Mouse (Mus musculus): ENCODE measurements around the gene Zfyve21. TPM values are rescaled to one million over a fixed set of nuclear protein-coding genes. Genes with fewer than 3 reads are reported as not detected.
A peak's percentile ranks its signal among the peaks of the same experiment; 100 is the strongest.

Zfyve21 gene
- polyA plus RNA-seq, 1 experiment = 31.6 TPM

DNA sequence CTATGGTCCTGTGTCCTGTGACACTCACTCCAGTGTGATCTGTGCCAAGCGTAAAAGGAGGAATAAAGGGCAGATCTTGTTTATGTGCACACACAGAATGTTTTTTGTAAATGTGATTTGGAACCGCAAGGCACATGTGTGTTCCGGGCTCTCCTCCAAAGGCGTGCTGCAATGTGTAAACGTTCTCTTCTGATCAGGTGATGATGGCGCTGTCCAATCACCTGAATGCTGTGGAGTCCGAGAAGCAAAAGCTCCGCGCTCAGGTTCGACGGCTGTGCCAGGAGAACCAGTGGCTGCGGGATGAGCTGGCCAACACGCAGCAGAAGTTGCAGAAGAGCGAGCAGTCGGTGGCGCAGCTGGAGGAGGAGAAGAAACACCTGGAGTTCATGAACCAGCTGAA lies 39.8 kb upstream of the Zfyve21 start:
- Histone ChIP-seq H3K27ac (ENCODE audit: insufficient read depth, low read length) (no peak overlapping the region), H3K4me1 (ENCODE audit: control insufficient read depth, insufficient read depth, low read length) (peaks cover 13% of the 10 kb centered on the region), H3K4me3 (replicated peaks; ENCODE audit: insufficient read depth, low read depth, low read length) (no peak overlapping the region), H3K27me3 (ENCODE audit: control insufficient read depth, insufficient read depth, low read length) (no peaks in the 10 kb centered on the region)
- WGBS = 86% methylated on average over 16 of the region's 16 CpGs
- TF ChIP-seq POLR2A (IDR thresholded peaks at IDR 0.05; ENCODE audit: borderline replicate concordance, insufficient read depth, low read length) (no peak), CTCF (IDR thresholded peaks at IDR 0.05; ENCODE audit: borderline replicate concordance, insufficient read depth, low read depth, low read length) (no peak)
- DNase-seq = no peak

- no peak for TF ChIP-seq CTCF (IDR thresholded peaks at IDR 0.05; ENCODE audit: borderline replicate concordance, insufficient read depth, low read depth, low read length)
- TF ChIP-seq POLR2A (IDR thresholded peaks at IDR 0.05; ENCODE audit: borderline replicate concordance, insufficient read depth, low read length) = no peak
- no peak overlapping the region for H3K27ac ChIP-seq (ENCODE audit: insufficient read depth, low read length)
- 59% methylated on average over 15 of the region's 15 CpGs for WGBS
These were observed 39.1 kb upstream of the Zfyve21 start for GRCm38 (mm10) chr12:111774845-111775244.

GRCm38 (mm10) chr12:111777919-111778318 lies 36.1 kb upstream of the Zfyve21 start:
- H3K27ac ChIP-seq (ENCODE audit: insufficient read depth, low read length) = no peak overlapping the region
- H3K4me1 ChIP-seq (ENCODE audit: control insufficient read depth, insufficient read depth, low read length) = no peaks in the 10 kb centered on the region
- no peak overlapping the region for H3K4me3 ChIP-seq (replicated peaks; ENCODE audit: insufficient read depth, low read depth, low read length)
- no peak for TF ChIP-seq POLR2A (IDR thresholded peaks at IDR 0.05; ENCODE audit: borderline replicate concordance, insufficient read depth, low read length)
- no peak for TF ChIP-seq CTCF (IDR thresholded peaks at IDR 0.05; ENCODE audit: borderline replicate concordance, insufficient read depth, low read depth, low read length)
- WGBS = 92% methylated on average over 13 of the region's 13 CpGs
- DNase-seq = no peak
- no peaks in the 10 kb centered on the region for H3K27me3 ChIP-seq (ENCODE audit: control insufficient read depth, insufficient read depth, low read length)

More at GRCm38 (mm10) chr12:111774845-111775244, 39.1 kb upstream of the Zfyve21 start:
- Histone ChIP-seq H3K27me3 (ENCODE audit: control insufficient read depth, insufficient read depth, low read length) (no peaks in the 10 kb centered on the region), H3K4me1 (ENCODE audit: control insufficient read depth, insufficient read depth, low read length) (peaks cover 8% of the 10 kb centered on the region), H3K4me3 (replicated peaks; ENCODE audit: insufficient read depth, low read depth, low read length) (no peak overlapping the region)
- no peak for DNase-seq

- DNase-seq = no peak
- Histone ChIP-seq H3K27ac (ENCODE audit: insufficient read depth, low read length) (no peak overlapping the region), H3K4me1 (ENCODE audit: control insufficient read depth, insufficient read depth, low read length) (no peaks in the 10 kb centered on the region), H3K27me3 (ENCODE audit: control insufficient read depth, insufficient read depth, low read length) (no peaks in the 10 kb centered on the region), H3K4me3 (replicated peaks; ENCODE audit: insufficient read depth, low read depth, low read length) (no peak overlapping the region)
- TF ChIP-seq POLR2A (IDR thresholded peaks at IDR 0.05; ENCODE audit: borderline replicate concordance, insufficient read depth, low read length) (no peak), CTCF (IDR thresholded peaks at IDR 0.05; ENCODE audit: borderline replicate concordance, insufficient read depth, low read depth, low read length) (0 out of 2 replicates have a peak, but pooled peaks have one; percentile 9)
- WGBS = 88% methylated on average over 1 of the region's 1 CpGs
These were observed 34.4 kb upstream of the Zfyve21 start for GRCm38 (mm10) chr12:111779544-111779943.

GRCm38 (mm10) chr12:111785174-111785573 lies 28.8 kb upstream of the Zfyve21 start:
- TF ChIP-seq CTCF (IDR thresholded peaks at IDR 0.05; ENCODE audit: borderline replicate concordance, insufficient read depth, low read depth, low read length) (no peak), POLR2A (IDR thresholded peaks at IDR 0.05; ENCODE audit: borderline replicate concordance, insufficient read depth, low read length) (no peak)
- 77% methylated on average over 15 of the region's 15 CpGs for WGBS
- no peak for DNase-seq
- Histone ChIP-seq H3K4me1 (ENCODE audit: control insufficient read depth, insufficient read depth, low read length) (no peaks in the 10 kb centered on the region), H3K27me3 (ENCODE audit: control insufficient read depth, insufficient read depth, low read length) (no peaks in the 10 kb centered on the region), H3K4me3 (replicated peaks; ENCODE audit: insufficient read depth, low read depth, low read length) (no peak overlapping the region), H3K27ac (ENCODE audit: insufficient read depth, low read length) (no peak overlapping the region)

DNA sequence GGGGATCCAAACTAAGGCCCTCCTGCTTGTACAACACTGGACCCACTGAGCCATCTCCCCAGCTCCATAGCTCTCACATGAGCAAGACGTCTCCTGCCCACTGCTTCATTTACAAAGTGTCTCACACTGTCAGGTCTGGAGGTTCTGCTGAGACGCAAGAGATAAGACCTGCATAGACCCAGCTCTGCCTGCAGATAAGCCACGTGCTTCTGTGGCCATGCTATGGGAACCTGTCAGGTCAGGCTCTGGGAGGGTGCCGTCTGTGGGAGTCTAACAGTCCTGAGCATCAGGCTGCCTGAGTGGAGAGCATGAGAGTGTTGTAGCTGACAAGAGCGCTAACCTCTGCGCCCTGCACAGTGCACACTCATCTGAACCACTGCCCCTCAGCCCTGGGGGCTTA lies 27.0 kb upstream of the Zfyve21 start:
- no peak for TF ChIP-seq CTCF (IDR thresholded peaks at IDR 0.05; ENCODE audit: borderline replicate concordance, insufficient read depth, low read depth, low read length)
- TF ChIP-seq POLR2A (IDR thresholded peaks at IDR 0.05; ENCODE audit: borderline replicate concordance, insufficient read depth, low read length) = no peak
- H3K4me3 ChIP-seq (replicated peaks; ENCODE audit: insufficient read depth, low read depth, low read length) = no peak overlapping the region
- H3K4me1 ChIP-seq (ENCODE audit: control insufficient read depth, insufficient read depth, low read length) = no peaks in the 10 kb centered on the region; the same call in 1 of the 2 replicates
- 96% methylated on average over 6 of the region's 6 CpGs for WGBS
- DNase-seq = no peak
- no peak overlapping the region for H3K27ac ChIP-seq (ENCODE audit: insufficient read depth, low read length)
- no peaks in the 10 kb centered on the region for H3K27me3 ChIP-seq (ENCODE audit: control insufficient read depth, insufficient read depth, low read length)

DNA sequence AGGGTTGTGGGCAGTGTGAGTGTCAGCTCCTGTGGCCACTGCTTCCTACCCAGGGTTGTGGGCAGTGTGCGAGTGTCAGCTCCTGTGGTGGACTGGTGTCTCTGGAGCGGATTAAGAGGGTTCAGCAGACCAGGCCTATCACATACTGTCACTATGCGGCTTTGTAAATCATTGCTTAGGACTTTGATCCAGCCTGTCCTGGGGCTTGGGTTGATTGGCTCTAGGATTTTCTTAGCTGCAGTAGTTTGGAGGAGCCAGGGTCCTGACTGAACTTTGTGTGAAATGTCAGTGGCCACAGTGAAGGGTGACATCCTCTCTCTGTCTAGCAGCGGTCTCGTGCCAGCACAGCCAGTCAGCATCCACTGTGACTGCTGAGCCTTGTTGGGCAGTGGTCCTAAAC lies 23.9 kb upstream of the Zfyve21 start:
- WGBS = 90% methylated on average over 5 of the region's 5 CpGs
- H3K4me3 ChIP-seq (replicated peaks; ENCODE audit: insufficient read depth, low read depth, low read length) = no peak overlapping the region
- H3K4me1 ChIP-seq (ENCODE audit: control insufficient read depth, insufficient read depth, low read length) = peaks cover 19% of the 10 kb centered on the region
- no peak for TF ChIP-seq CTCF (IDR thresholded peaks at IDR 0.05; ENCODE audit: borderline replicate concordance, insufficient read depth, low read depth, low read length)
- H3K27me3 ChIP-seq (ENCODE audit: control insufficient read depth, insufficient read depth, low read length) = no peaks in the 10 kb centered on the region
- DNase-seq = no peak
- no peak overlapping the region for H3K27ac ChIP-seq (ENCODE audit: insufficient read depth, low read length)

DNA sequence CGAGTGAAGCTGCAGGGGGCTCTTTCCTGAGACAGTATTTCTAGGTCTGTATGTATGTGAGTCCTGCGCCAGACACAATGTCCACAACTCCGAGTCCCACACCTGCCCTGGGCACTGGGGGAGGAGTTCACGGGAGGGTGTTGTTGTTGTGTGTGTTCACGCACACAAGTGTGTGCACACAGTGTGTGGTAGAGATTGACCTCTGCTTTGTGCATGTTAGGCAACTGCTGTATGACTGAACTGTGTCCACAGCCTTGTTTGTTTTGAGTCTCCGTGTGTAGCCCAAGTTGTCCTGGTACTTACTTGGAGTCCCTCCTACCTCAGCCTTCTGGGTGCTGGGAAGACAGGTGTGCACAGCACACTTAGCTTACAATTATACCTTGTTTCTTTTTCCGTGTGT lies 23.3 kb upstream of the Zfyve21 start:
- H3K4me3 ChIP-seq (replicated peaks; ENCODE audit: insufficient read depth, low read depth, low read length) = no peak overlapping the region
- TF ChIP-seq CTCF (IDR thresholded peaks at IDR 0.05; ENCODE audit: borderline replicate concordance, insufficient read depth, low read depth, low read length) = no peak
- TF ChIP-seq POLR2A (IDR thresholded peaks at IDR 0.05; ENCODE audit: borderline replicate concordance, insufficient read depth, low read length) = no peak
- no peak for DNase-seq
- no peaks in the 10 kb centered on the region for H3K27me3 ChIP-seq (ENCODE audit: control insufficient read depth, insufficient read depth, low read length)
- peaks cover 23% of the 10 kb centered on the region for H3K4me1 ChIP-seq (ENCODE audit: control insufficient read depth, insufficient read depth, low read length)
- no peak overlapping the region for H3K27ac ChIP-seq (ENCODE audit: insufficient read depth, low read length)
- WGBS = 84% methylated on average over 7 of the region's 7 CpGs

Measured in cerebellum, adult 2 months (tissue).